Mouse (Mus musculus): ENCODE data around the gene Nlrp10. TPM values are rescaled to one million over a fixed set of nuclear protein-coding genes. Genes with fewer than 3 reads are reported as not detected.

Nlrp10 gene
- polyA plus RNA-seq, 1 experiment from 2014 or later, result 0.11 TPM

DNA sequence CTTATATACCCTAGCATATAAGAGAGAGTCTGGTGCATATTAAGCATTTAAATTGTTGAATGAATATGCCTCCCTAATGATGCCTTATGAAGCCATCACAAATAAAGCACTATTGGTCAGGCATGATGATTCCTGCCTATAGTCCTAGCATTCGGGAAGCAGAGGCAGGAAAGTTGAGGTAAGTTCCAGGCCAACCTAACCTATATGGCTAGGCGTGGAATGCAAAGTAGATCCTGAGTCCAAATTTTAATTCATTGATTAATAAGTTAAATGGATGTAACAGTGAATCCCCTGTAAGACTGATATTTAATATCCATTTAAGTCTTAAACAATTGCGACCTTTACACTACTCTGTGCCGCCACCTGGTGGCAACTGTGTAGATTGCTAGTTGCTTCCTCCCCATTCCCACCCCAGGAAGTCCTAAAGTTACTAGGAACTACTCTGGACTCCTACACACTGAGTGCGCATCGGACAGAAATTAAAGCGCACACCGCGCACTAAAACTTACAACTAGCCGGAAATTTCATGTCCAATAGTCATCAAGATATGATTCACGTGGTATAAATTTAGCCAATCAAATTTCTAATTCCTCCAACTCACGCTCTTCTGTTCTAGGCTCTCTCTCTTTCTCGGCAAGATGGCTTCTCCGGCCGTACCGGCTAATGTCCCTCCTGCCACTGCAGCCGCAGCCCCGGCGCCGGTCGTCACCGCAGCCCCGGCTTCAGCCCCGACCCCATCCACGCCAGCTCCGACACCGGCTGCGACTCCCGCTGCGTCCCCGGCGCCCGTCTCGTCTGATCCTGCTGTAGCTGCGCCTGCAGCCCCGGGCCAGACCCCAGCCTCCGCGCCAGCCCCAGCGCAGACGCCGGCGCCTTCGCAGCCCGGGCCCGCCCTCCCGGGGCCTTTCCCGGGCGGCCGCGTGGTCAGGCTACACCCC, 4.1 kb upstream of the Nlrp10 start, which contains the start of gene Eif3f:
Gene Eif3f (plus strand): TSS at position 624 of the 938 bp plus-strand sequence.
- 3% methylated on average over 50 of the region's 50 CpGs for WGBS
- Histone ChIP-seq H3K27me3 (replicated peaks; ENCODE audit: control insufficient read depth, insufficient read depth, low read length) (no peaks in the 10 kb centered on the region), H3K27ac (ENCODE audit: low read depth, low read length) (peak within 1 kb of the TSS; percentile 52; the same call in 1 of the 2 replicates), H3K9ac (ENCODE audit: low read depth, low read length) (peak within 1 kb of the TSS; percentile 90), H3K4me2 (peak within 1 kb of the TSS; percentile 71), H3K36me3 (ENCODE audit: control insufficient read depth, insufficient read depth, low read length) (peaks cover 22% of the 10 kb centered on the region), H3K9me3 (ENCODE audit: control insufficient read depth, low read length) (no peaks in the 10 kb centered on the region), H3K4me1 (replicated peaks; ENCODE audit: control insufficient read depth, insufficient read depth, low read length) (peaks cover 7% of the 10 kb centered on the region), H3K4me3 (ENCODE audit: low read depth, low read length) (peak within 1 kb of the TSS; percentile 86)
- ATAC-seq (replicated peaks; ENCODE audit: low FRiP score), result peak; percentile 95
- peak; percentile 78 for DNase-seq (ENCODE audit: low spot score)

DNA sequence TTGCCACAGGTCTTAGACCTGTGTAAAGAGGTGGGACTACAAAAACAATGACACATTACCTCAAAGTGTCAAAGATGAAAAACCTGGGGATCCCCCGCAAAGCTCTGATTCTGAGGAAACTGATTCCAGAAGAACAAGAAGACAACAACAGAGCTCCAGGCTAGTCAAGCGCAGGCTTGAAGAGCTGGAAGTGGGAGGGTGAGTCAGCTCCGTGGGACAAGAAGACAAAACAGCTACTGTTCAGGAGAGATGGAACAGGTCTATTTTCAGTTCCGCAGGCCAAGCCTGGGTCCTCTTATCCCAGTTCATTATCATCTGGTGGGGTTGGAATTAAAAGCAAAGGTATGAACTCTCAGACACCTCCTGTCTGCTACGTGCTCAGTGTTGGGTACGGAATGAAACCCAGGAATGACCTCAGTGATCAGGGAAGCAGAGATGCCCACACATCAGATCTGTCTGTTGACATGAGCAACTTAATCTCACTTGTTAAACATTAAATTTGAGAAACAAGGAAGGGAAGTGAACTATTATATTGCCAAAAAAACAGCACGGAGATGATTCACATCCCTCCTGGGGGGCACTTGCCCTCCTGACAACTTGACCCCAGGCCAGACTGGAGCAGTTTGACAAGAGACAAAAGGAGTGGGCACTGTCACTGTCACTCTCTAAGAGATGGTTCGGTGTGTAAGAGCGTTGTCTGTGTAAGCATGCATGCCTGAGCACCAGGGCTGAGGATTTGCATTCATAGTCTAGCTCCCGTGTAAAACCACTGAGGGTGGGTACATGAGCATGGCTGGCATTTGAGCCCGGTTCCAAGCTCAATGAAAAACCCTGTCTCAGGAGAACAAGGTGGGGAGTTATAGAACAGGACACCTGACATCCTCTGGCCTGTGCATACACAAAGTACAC, 1.4 kb downstream of the Nlrp10 start:
- ATAC-seq (replicated peaks; ENCODE audit: low FRiP score) (no peak), DNase-seq (ENCODE audit: low spot score) (no peak)
- H3K9ac ChIP-seq (ENCODE audit: low read depth, low read length), result no peak overlapping the region
- no peak overlapping the region for H3K4me2 ChIP-seq
- no peaks in the 10 kb centered on the region for H3K9me3 ChIP-seq (ENCODE audit: control insufficient read depth, low read length)
- H3K36me3 ChIP-seq (ENCODE audit: control insufficient read depth, insufficient read depth, low read length), result no peaks in the 10 kb centered on the region
- WGBS, result 82% methylated on average over 11 of the region's 11 CpGs
- H3K4me3 ChIP-seq (ENCODE audit: low read depth, low read length), result no peak overlapping the region
- no peak overlapping the region for H3K27ac ChIP-seq (ENCODE audit: low read depth, low read length)
- no peaks in the 10 kb centered on the region for H3K4me1 ChIP-seq (replicated peaks; ENCODE audit: control insufficient read depth, insufficient read depth, low read length)
- H3K27me3 ChIP-seq (replicated peaks; ENCODE audit: control insufficient read depth, insufficient read depth, low read length), result no peaks in the 10 kb centered on the region

DNA sequence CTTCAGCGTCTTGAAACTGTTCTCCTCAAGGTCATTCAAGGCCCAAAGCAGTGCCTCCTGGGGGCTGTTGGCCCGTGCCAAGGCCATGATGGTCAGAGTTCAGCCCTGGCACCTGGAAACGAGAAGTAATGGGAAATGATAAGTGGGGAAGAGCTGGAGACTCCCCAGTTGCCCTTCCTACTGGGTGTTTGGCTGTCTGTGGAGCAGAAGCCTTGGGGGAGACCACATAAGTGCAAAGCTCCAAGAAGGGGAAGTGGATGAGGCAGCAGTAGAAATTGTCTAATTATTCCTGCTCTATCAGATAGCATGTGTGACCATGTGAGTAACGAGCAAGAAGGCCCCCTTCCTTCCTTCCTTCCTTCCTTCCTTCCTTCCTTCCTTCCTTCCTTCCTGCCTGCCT, 2.9 kb downstream of the Nlrp10 start:
- no peaks in the 10 kb centered on the region for H3K36me3 ChIP-seq (ENCODE audit: control insufficient read depth, insufficient read depth, low read length)
- H3K27me3 ChIP-seq (replicated peaks; ENCODE audit: control insufficient read depth, insufficient read depth, low read length), result no peaks in the 10 kb centered on the region
- no peak for ATAC-seq (replicated peaks; ENCODE audit: low FRiP score)
- no peak overlapping the region for H3K4me2 ChIP-seq
- WGBS, result 44% methylated on average over 4 of the region's 4 CpGs
- H3K9me3 ChIP-seq (ENCODE audit: control insufficient read depth, low read length), result no peaks in the 10 kb centered on the region
- H3K27ac ChIP-seq (ENCODE audit: low read depth, low read length), result no peak overlapping the region
- H3K4me3 ChIP-seq (ENCODE audit: low read depth, low read length), result no peak overlapping the region
- no peak overlapping the region for H3K9ac ChIP-seq (ENCODE audit: low read depth, low read length)
- H3K4me1 ChIP-seq (replicated peaks; ENCODE audit: control insufficient read depth, insufficient read depth, low read length), result no peaks in the 10 kb centered on the region
- DNase-seq (ENCODE audit: low spot score), result no peak

- H3K4me1 ChIP-seq (replicated peaks; ENCODE audit: control insufficient read depth, insufficient read depth, low read length), result no peaks in the 10 kb centered on the region
- H3K4me3 ChIP-seq (ENCODE audit: low read depth, low read length), result no peak overlapping the region
- no peaks in the 10 kb centered on the region for H3K9me3 ChIP-seq (ENCODE audit: control insufficient read depth, low read length)
- no peaks in the 10 kb centered on the region for H3K27me3 ChIP-seq (replicated peaks; ENCODE audit: control insufficient read depth, insufficient read depth, low read length)
- no peak overlapping the region for H3K27ac ChIP-seq (ENCODE audit: low read depth, low read length)
- DNase-seq (ENCODE audit: low spot score) (no peak), ATAC-seq (replicated peaks; ENCODE audit: low FRiP score) (no peak)
- H3K9ac ChIP-seq (ENCODE audit: low read depth, low read length), result no peak overlapping the region
- H3K36me3 ChIP-seq (ENCODE audit: control insufficient read depth, insufficient read depth, low read length), result no peaks in the 10 kb centered on the region
- WGBS, result 71% methylated on average over 2 of the region's 2 CpGs
- H3K4me2 ChIP-seq, result no peak overlapping the region
Measured at GRCm38 (mm10) chr7:108903969-108904368, 26.0 kb downstream of the Nlrp10 start.

DNA sequence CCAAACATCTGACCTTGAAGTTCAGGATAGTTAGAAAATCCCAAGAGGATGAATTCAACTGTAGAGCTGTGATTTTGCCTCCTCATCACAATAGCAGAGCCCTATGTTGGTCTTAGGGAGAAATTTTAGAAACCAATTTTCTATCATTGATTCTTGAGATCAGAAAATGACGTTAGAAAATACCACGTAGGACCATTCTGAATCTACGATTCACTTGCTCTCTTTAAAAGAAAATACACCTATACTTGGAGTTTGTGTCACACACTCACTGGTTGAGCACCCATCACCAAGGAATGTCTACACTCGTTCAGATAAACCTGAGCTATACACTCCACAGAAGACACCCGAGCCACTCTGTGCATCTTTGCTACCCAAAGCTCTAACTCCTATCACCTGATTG, 35.7 kb downstream of the Nlrp10 start, which contains the start of gene Olfr519:
Gene Olfr519 (minus strand): TSS at position 101 of the 400 bp plus-strand sequence.
- Histone ChIP-seq H3K36me3 (ENCODE audit: control insufficient read depth, insufficient read depth, low read length) (no peaks in the 10 kb centered on the region), H3K9ac (ENCODE audit: low read depth, low read length) (no peak within 1 kb of the TSS), H3K27ac (ENCODE audit: low read depth, low read length) (no peak within 1 kb of the TSS), H3K9me3 (ENCODE audit: control insufficient read depth, low read length) (no peaks in the 10 kb centered on the region), H3K4me1 (replicated peaks; ENCODE audit: control insufficient read depth, insufficient read depth, low read length) (no peaks in the 10 kb centered on the region), H3K4me3 (ENCODE audit: low read depth, low read length) (no peak within 1 kb of the TSS), H3K4me2 (no peak within 1 kb of the TSS), H3K27me3 (replicated peaks; ENCODE audit: control insufficient read depth, insufficient read depth, low read length) (no peaks in the 10 kb centered on the region)
- no peak for ATAC-seq (replicated peaks; ENCODE audit: low FRiP score)
- WGBS, result 86% methylated on average over 5 of the region's 5 CpGs
- DNase-seq (ENCODE audit: low spot score), result no peak

- H3K27me3 ChIP-seq (replicated peaks; ENCODE audit: control insufficient read depth, insufficient read depth, low read length), result no peaks in the 10 kb centered on the region
- no peak within 1 kb of the TSS for H3K4me3 ChIP-seq (ENCODE audit: low read depth, low read length)
- H3K4me1 ChIP-seq (replicated peaks; ENCODE audit: control insufficient read depth, insufficient read depth, low read length), result no peaks in the 10 kb centered on the region
- no peak within 1 kb of the TSS for H3K27ac ChIP-seq (ENCODE audit: low read depth, low read length)
- no peaks in the 10 kb centered on the region for H3K9me3 ChIP-seq (ENCODE audit: control insufficient read depth, low read length)
- H3K4me2 ChIP-seq, result no peak within 1 kb of the TSS
- no peak for ATAC-seq (replicated peaks; ENCODE audit: low FRiP score)
- DNase-seq (ENCODE audit: low spot score), result no peak
- H3K9ac ChIP-seq (ENCODE audit: low read depth, low read length), result no peak within 1 kb of the TSS
- no peaks in the 10 kb centered on the region for H3K36me3 ChIP-seq (ENCODE audit: control insufficient read depth, insufficient read depth, low read length)
- 76% methylated on average over 4 of the region's 4 CpGs for WGBS
Measured at GRCm38 (mm10) chr7:108884906-108885305, 45.1 kb downstream of the Nlrp10 start, which contains the start of gene Olfr518. TSS of gene Olfr518 (minus strand) at chr7:108885006.

DNA sequence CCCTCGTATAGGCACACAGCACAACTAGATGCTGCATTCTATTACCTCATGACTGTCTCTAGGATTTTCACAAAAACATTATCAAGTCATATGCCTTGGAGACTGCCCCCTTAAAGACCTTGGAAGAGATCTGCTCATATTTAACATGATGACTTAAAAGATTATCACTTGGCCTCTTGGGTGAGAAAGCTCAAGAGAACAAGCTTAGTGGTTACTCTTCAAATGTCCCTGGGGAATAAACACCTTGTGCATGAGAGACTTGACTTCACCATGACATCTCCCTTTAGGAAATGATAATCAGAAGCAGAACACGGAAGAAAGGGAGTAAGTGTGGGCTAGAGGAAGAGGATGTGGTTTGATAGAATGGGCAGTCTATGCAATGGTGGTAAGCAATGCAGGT, 57.7 kb downstream of the Nlrp10 start, which contains the start of gene Olfr517:
Gene Olfr517 (minus strand): TSS at position 101 of the 400 bp plus-strand sequence.
- ATAC-seq (replicated peaks; ENCODE audit: low FRiP score) (no peak), DNase-seq (ENCODE audit: low spot score) (no peak)
- WGBS, result 53% methylated on average over 2 of the region's 2 CpGs
- H3K9me3 ChIP-seq (ENCODE audit: control insufficient read depth, low read length), result no peaks in the 10 kb centered on the region
- H3K4me3 ChIP-seq (ENCODE audit: low read depth, low read length), result no peak within 1 kb of the TSS
- no peaks in the 10 kb centered on the region for H3K4me1 ChIP-seq (replicated peaks; ENCODE audit: control insufficient read depth, insufficient read depth, low read length)
- no peak within 1 kb of the TSS for H3K4me2 ChIP-seq
- H3K27ac ChIP-seq (ENCODE audit: low read depth, low read length), result no peak within 1 kb of the TSS
- no peaks in the 10 kb centered on the region for H3K36me3 ChIP-seq (ENCODE audit: control insufficient read depth, insufficient read depth, low read length)
- H3K9ac ChIP-seq (ENCODE audit: low read depth, low read length), result no peak within 1 kb of the TSS
- no peaks in the 10 kb centered on the region for H3K27me3 ChIP-seq (replicated peaks; ENCODE audit: control insufficient read depth, insufficient read depth, low read length)
